Mouse (Mus musculus): Measurements from ENCODE around the gene Usp19.
A peak's percentile ranks its signal among the peaks of the same experiment; 100 is the strongest.

Usp19 gene

DNA sequence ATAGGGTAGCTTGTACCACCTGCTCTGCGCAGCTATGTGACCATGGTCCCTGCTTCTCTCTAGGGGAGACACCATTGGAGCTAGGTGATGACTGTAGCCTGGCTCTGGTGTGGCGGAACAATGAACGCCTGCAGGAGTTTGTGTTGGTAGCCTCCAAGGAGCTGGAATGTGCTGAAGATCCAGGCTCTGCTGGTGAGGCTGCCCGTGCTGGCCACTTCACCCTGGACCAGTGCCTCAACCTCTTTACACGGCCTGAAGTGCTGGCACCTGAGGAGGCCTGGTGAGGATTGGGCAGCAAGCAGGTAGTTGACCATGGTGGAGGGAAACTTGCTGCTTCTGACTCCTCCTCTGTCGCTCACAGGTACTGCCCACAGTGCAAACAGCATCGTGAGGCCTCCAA is 8.8 kb downstream of the Usp19 start:
- DNase-seq (ENCODE audit: low read depth) = no peak

DNA sequence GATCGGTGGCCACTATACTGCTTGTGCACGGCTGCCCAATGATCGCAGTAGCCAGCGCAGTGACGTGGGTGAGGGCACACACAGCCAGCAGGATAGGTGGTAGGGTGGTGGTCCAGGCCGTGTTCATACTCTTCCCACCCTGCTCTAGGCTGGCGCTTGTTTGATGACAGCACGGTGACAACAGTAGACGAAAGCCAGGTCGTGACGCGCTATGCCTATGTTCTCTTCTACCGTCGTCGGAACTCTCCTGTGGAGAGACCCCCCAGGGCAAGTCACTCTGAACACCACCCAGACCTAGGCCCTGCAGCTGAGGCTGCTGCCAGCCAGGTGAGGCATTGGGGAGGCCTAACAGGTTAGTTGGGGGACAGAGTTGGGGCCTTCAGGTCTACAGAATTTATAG is 9.5 kb downstream of the Usp19 start:
- DNase-seq (ENCODE audit: low read depth) = no peak

DNA sequence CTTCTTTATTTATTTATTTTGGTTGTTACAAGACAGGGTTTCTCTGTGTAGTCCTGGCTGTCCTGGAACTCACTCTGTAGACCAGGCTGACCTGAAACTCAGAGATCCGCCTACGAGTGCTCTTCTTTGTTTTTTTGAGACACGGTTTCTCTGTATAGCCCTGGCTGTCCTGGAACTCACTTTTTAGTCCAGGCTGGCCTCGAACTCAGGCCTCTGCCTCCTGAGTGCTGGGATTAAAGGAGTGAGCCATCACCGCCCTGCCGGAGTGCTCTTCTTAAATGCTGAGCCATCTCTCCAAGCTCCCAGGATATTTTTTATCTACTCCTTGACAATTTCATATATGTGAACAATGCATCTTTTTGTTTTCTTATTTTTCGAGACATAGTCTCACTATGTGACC is 16.5 kb downstream of the Usp19 start:
- DNase-seq (ENCODE audit: low read depth) = no peak

DNA sequence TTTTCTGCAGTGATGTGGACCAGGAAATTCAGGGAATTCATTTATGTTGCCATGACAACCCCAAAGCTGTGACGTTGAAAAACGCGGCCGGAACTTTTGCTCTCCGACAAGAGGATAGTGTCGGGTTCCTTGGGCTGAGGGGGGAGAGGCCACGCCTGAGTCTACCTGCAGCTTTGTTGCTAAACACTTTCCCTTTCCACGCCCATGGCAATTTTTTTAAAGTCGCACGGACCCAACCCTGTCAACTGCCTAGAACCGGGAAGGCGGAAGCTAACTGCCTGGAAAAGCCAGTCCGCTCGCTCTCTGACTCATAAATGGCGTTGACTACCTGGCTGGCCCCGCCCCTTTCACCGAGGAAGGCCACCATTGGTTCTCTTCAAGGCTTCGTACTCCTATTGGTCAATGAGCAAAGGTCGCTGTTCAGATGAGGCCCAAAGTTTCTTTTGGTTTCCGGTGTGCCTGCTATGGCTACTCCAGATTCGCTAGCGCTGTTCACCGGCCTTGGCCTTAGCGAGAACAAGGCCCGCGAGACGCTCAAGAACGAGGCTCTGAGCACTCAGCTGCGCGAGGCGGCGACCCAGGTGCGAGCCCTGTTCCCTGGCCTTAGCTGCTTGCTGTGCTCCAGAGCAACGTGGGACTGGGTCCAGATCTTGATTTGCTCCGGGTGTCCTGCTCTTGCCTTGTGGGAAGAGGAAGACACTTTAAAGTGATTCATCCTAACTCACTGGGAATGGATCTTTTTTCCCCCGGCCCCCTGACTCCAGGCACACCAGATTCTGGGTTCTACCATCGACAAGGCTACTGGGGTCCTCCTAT is 17.4 kb downstream of the Usp19 start, which contains the start of gene Qars:
TSS of gene Qars (plus strand) at position 88 of the 816 bp plus-strand sequence.
- peak; percentile 91 for DNase-seq (ENCODE audit: low read depth)

DNA sequence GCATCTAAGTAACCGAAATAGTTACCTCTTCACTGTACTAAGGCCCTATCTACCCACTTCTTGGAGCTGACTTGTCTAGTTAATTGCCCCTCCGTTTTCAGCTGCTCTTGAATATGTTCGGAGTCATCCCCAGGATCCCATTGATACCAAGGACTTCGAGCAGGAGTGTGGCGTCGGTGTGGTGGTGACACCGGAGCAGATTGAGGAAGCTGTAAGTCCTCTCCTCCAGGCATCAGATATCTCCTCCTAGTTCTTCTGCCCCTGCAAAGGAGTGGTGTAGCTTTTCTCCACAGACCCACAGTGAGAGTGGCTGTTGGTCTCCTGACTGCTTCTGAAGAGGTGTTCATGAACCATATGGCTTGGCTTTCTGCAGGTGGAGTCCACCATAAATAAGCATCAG is 18.4 kb downstream of the Usp19 start:
- no peak for DNase-seq (ENCODE audit: low read depth)

DNA sequence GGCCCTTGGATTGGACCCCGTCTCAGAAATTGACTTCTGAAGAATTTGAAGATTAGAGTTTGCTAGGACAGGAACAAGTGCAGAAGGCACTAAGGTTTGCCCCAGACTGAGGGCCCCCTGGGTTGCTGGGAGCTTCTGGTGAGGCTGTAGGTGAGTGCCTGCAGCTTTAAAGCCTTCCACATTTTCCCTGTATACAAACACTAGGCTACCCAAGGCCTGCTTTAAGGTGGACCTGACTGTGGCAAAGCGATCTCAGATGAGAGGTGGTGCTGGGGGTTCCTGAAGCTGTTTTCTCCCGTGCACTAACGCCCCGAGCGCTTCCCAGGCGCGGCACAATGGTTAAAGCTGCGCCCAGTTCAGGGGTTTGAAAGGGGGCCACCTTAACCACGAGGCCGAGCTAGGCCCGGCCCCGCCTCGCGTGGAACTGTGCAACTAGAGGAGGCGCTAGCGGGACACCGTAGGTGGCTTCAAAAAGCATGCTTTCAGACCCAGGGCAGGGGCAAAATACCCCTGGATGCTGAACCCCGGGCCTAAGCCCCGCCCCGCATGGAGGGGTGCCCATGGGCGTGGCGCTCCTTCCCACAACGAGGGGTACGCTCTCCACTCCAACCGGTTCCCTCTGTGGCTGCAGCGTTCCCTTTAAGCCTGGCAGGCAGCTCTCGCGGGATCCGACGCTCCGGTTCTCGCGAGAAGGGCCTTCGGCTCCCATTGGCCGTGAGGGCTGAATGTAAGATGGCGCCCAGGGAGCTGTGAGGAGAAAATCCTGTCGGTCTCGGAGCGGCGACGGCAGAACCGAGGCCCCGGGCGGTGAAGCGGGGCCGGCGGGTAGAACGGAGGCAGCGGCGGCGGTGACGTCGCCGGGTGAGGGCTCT is 26.2 kb downstream of the Usp19 start, which contains the start of gene Qrich1:
TSS of gene Qrich1 (plus strand) at position 427 of the 872 bp plus-strand sequence.
- peak; percentile 94 for DNase-seq (ENCODE audit: low read depth)

DNA sequence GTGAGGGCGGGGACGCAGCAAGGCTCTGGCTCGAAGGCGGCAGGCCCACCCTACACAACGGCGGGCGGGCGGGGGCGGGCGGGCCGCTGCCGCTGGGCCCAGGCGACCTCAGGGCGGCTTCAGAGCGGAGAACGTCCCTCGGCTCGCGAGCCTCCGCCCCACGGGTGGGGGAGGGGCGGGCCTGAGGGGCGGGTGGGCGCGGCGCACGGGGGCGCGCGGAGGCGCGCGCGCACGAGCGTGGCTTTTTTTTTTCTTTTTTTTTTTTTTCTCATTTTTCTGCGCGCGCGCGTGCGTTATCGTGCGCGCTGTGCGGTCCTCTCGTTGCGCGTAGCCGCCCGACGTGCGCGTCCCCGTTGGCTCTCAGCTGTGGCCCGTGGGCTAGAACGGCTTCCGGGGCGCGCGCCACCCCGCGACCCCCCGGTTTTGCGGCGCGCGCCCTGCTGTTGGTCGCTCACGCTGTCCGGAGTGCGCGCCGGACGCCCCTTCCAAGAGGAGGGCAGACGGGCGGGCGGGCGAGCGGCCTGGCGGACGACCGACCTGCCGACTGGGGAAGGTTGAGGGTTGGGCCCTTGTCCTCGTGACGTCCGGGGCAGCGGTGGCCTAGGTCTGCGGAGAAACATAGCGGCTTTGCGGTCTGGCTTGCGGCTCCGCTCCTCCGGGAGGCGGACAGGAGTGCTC is 27.0 kb downstream of the Usp19 start:
- peak; percentile 49 for DNase-seq (ENCODE audit: low read depth)

DNA sequence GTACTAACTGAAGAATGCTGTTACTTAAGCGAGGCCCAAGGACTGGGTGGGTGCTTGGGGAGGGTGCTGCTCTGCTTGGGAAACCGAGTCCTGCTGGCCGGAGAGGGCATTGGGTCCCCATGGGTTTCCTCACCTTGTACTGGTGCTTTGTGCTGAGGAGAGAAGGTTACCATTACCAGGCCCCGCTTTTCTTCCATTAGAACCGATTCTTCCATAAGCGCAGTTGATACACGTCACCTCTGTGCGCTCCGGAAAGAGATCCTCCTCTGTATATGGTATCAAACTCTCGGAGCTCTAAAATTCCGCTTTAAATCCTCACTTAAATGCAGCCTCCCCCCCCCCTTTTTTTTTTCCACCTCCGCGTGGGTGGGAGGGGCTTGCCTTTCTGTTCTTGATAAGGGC is 27.5 kb downstream of the Usp19 start:
- peak; percentile 25 for DNase-seq (ENCODE audit: low read depth)

DNA sequence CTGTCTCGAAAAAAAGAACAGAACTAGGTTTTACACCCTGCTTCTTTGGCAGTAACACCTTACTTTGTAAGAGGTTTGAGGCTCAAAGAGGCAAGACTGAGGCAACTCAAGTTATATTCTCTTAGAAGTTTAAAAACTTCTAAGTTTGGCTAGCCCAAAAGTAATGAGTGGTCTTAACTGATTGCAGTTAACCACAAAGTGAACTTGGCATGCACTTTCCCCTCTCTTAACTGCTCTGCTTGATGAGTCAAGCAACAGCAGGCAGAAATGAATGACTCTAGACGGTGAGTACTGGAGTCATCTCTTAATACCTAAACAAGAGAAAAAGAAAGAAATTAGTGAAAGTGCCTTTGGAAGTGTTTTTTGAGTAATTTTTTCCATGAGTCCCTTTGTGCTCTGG is 31.2 kb downstream of the Usp19 start:
- peak; percentile 10 for DNase-seq (ENCODE audit: low read depth)

DNA sequence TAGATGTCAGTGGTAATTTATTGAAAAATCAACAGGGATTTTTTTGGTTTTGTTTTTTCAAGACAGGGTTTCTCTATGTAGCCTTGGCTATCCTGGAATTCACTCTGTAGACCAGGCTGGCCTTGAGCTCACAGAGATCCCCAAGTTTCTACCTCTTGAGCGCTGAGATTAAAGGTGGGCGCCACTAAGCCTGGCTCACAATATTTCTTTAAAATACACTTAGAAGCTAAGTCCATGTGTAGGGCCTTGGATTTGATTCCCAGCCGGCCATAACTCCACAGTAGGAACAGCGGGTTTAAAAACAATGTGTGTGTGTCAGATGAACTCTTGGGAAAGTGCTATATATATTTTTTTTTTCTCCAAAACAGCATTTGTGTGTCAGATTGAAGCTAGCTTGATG is 32.9 kb downstream of the Usp19 start:
- no peak for DNase-seq (ENCODE audit: low read depth)

DNA sequence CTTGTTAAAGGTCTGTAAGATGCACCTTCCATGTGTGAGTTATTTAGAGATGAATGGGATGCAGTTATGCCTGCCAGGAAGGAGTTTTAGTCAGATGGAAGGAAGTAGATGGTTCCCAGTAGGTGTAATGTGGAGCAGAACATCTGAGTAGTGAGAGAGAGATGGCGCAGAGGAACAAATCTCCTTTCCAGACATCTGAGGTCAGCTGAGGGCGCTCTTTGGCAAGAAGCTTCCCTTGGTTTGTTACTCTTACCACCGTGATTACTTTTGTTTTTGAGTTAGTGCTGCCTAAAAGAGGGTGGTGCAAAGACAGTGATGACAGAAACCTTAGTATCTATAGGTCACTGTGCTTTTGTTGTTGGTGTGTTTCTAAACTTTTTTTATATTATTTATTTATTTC is 35.0 kb downstream of the Usp19 start:
- DNase-seq (ENCODE audit: low read depth) = no peak

DNA sequence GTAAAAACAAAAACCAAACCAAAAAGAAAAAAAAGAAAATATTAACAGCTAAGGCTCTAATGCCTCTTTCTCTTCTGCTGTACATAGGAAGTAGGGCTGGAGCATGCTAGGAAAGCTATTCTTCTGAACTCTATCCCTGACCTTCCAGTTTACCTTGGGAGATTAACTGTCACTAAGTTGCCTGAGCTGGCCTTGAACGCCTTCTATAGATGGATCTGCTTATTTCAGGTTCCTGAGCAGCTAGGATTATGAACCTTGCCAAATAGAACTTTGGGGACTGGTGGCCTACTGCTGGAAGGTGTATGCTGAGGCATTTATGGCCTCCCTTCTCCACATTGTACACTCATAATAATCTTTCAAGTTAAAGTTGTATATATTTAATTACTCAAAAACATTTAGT is 40.6 kb downstream of the Usp19 start:
- no peak for DNase-seq (ENCODE audit: low read depth)

DNA sequence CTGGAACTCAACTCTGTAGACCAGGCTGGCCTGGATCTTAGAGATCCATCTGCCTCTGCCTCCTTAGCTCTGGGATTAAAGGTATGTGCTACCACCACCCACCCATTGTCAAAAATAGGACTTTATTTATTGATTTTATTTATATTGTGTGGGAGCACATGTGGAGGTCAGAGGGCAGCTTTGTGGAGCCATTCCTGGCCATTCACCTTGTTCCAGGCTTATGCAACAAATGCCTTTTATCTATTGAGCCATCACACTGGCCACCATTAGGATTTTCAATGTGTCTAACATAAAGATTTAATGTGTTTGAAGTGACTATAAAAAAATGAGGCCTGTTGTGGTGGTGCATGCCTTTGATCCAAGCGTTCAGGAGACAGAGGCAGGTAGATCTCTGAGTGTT is 41.1 kb downstream of the Usp19 start:
- DNase-seq (ENCODE audit: low read depth) = no peak

DNA sequence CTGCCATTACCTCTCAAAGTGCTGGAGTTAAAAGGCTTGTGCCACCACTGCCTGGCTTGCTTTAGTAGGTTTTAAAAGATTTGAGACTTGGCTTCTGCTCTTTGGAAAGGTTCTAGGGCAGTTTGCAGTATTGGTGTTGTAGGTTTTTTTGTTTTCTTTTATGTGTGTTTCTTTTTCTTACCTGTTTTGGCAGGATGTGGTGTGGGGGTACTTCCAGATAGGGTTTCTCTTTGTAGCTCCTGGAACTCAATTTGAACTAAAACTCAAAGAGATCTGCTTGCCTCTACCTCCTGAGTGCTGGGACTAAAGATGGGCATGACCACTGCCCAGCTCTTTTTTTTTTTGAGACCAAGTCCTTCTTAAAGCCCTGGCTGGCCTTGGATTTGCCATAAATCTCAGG is 50.4 kb downstream of the Usp19 start:
- no peak for DNase-seq (ENCODE audit: low read depth)

DNA sequence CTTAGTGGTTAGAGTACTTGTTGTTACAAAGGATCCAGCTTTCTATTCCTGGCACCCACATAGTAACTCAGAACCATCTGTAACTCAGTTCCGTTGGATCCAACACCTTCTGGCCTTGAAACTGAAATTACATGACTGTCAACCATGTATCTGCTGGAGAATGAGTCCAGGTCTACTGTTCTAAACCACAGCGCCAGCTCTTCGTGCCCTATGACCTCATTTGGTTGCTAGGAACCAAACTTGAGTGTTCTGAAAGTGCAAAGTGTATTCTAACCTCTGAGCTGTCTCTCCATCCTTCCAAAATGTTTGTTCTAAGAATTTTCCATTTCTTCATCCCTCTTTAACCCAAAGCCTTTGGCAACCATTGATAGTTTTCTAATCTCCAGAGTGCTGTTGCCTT is 55.6 kb downstream of the Usp19 start:
- no peak for DNase-seq (ENCODE audit: low read depth)

DNA sequence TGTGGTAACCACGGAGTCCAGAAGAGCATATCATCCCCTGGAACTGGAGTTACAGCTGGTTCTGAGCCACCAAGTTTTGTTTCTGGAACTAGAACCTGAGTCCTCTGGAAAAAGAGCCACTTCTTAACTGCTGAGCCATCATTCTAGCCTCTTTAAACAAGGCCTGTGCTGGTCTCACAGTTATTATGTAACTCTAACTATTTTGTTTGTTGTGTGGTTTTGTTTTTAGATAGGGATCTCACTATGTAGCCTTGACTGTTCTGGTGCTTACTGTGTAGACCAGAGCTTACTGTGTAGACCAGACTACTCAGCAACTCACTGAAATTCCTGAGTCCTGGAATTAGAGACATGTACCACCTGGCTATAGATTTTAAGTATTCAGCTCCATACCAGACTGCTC is 56.5 kb downstream of the Usp19 start:
- DNase-seq (ENCODE audit: low read depth) = no peak
